ENCODE assay signal across 8 mouse cellular contexts in the genomic region with DNA sequence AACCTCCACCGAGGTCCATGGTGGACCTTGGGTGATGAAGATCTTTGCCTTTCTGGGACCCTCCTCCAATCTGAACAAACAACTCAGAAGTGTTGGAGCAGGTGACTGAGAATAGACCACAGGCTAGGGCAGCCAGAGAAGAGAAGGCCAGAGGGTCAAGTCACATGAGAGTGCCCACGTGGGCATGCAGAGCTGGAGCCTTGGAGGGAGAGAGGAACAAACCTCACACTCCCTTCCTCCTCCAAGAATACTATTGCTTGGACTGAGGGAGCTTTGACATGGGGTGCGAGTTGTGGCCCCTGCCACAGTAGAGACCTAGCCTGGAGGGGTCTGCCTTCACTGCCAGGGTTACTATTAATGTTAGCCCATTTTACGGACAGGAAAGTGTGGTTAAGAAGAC. TPM values are rescaled to one million over a fixed set of nuclear protein-coding genes. Genes with fewer than 3 reads are reported as not detected.
DNase-seq lines count a peak whose midpoint lies in the region; ATAC-seq and TF ChIP-seq lines count a peak whose summit lies in the region.

No protein-coding gene starts in this region.

- H3K9ac ChIP-seq in heart, embryonic 13.5 days, result no peak overlapping the region
- no peak overlapping the region for H3K9ac ChIP-seq in neural tube, embryonic 15.5 days (replicated peaks)
- H3K9ac ChIP-seq in heart, postnatal 0 days (replicated peaks; ENCODE audit: low read depth, low read length), result no peak overlapping the region
- no peak overlapping the region for H3K9ac ChIP-seq in stomach, postnatal 0 days (ENCODE audit: low read length)

- peak overlapping the region; percentile 77 for H3K27ac ChIP-seq in heart, embryonic 13.5 days (replicated peaks)
- no peak overlapping the region for H3K27ac ChIP-seq in neural tube, embryonic 15.5 days (replicated peaks)
- H3K27ac ChIP-seq in heart, postnatal 0 days (ENCODE audit: low read depth), result peak overlapping the region; percentile 32; the same call in 1 of the 2 replicates
- peak overlapping the region; percentile 71 for H3K27ac ChIP-seq in stomach, postnatal 0 days (replicated peaks)

- intact Hi-C loops in heart, postnatal 14 days (cut with DNase I), result no loop called here
- intact Hi-C loops in left cerebral cortex, postnatal 4 days (cut with DNase I), result no loop called here

- TF ChIP-seq EP300 in heart, postnatal 0 days (IDR thresholded peaks at IDR 0.05; ENCODE audit: low read depth), result no peak
- TF ChIP-seq EP300 in stomach, postnatal 0 days (optimal IDR thresholded peaks at IDR 0.05), result no peak

- peaks cover 19% of the 10 kb centered on the region for H3K4me1 ChIP-seq in heart, embryonic 13.5 days
- no peaks in the 10 kb centered on the region for H3K4me1 ChIP-seq in neural tube, embryonic 15.5 days
- H3K4me1 ChIP-seq in heart, postnatal 0 days (ENCODE audit: control insufficient read depth, insufficient read depth), result no peaks in the 10 kb centered on the region
- H3K4me1 ChIP-seq in stomach, postnatal 0 days (replicated peaks; ENCODE audit: control insufficient read depth, insufficient read depth), result peaks cover 3% of the 10 kb centered on the region; the same call in 1 of the 2 replicates

- no peak for TF ChIP-seq CTCF in heart, postnatal 0 days (IDR thresholded peaks at IDR 0.05; ENCODE audit: low read depth)
- no peak for TF ChIP-seq CTCF in stomach, postnatal 0 days (IDR thresholded peaks at IDR 0.05; ENCODE audit: low read depth)

- no peaks in the 10 kb centered on the region for H3K9me3 ChIP-seq in heart, embryonic 13.5 days
- no peaks in the 10 kb centered on the region for H3K9me3 ChIP-seq in neural tube, embryonic 15.5 days (replicated peaks)
- H3K9me3 ChIP-seq in heart, postnatal 0 days (replicated peaks; ENCODE audit: control insufficient read depth, low read length), result no peaks in the 10 kb centered on the region
- no peaks in the 10 kb centered on the region for H3K9me3 ChIP-seq in stomach, postnatal 0 days (ENCODE audit: control insufficient read depth, low read length)

- no peak overlapping the region for H3K4me3 ChIP-seq in heart, embryonic 13.5 days
- no peak overlapping the region for H3K4me3 ChIP-seq in neural tube, embryonic 15.5 days (replicated peaks)
- no peak overlapping the region for H3K4me3 ChIP-seq in heart, postnatal 0 days (ENCODE audit: low read depth, low read length)
- H3K4me3 ChIP-seq in stomach, postnatal 0 days (ENCODE audit: low read depth, low read length), result no peak overlapping the region

- H3K36me3 ChIP-seq in heart, embryonic 13.5 days, result no peaks in the 10 kb centered on the region
- no peaks in the 10 kb centered on the region for H3K36me3 ChIP-seq in neural tube, embryonic 15.5 days
- no peaks in the 10 kb centered on the region for H3K36me3 ChIP-seq in heart, postnatal 0 days (replicated peaks; ENCODE audit: control insufficient read depth, insufficient read depth, low read length)
- no peaks in the 10 kb centered on the region for H3K36me3 ChIP-seq in stomach, postnatal 0 days (ENCODE audit: control insufficient read depth, insufficient read depth, low read length)

- no peak for DNase-seq in heart, postnatal 14 days
- DNase-seq in neural tube, embryonic 10.5 days (ENCODE audit: extremely low spot score, low spot score), result peak; percentile 30
- DNase-seq in heart, postnatal 0 days (ENCODE audit: low spot score), result no peak
- DNase-seq in stomach, postnatal 0 days (ENCODE audit: low spot score), result no peak
- no peak for DNase-seq in left cerebral cortex, postnatal 4 days
- DNase-seq in frontal cortex, postnatal 36 days (ENCODE audit: low spot score in 2 of 2), result no peak

- ATAC-seq in heart, embryonic 13.5 days (ENCODE audit: extremely low read depth, insufficient number of reproducible peaks, low FRiP score, low TSS enrichment), result no peak
- ATAC-seq in neural tube, embryonic 15.5 days (ENCODE audit: low FRiP score), result no peak
- ATAC-seq in heart, postnatal 0 days (ENCODE audit: insufficient read depth, low read depth), result peak; percentile 45; the same call in 1 of the 2 replicates
- ATAC-seq in stomach, postnatal 0 days (ENCODE audit: low FRiP score, low TSS enrichment), result 0 out of 2 replicates have a peak, but pooled peaks have one; percentile 31

- 54% methylated on average over 4 of the region's 4 CpGs for whole genome bisulfite sequencing in heart, embryonic 13.5 days
- 75% methylated on average over 4 of the region's 4 CpGs for WGBS in neural tube, embryonic 15.5 days
- WGBS in heart, postnatal 0 days, result 47% methylated on average over 4 of the region's 4 CpGs
- 57% methylated on average over 4 of the region's 4 CpGs for WGBS in stomach, postnatal 0 days

- no peaks in the 10 kb centered on the region for H3K27me3 ChIP-seq in heart, embryonic 13.5 days (replicated peaks)
- H3K27me3 ChIP-seq in neural tube, embryonic 15.5 days (replicated peaks), result no peaks in the 10 kb centered on the region
- no peaks in the 10 kb centered on the region for H3K27me3 ChIP-seq in heart, postnatal 0 days (ENCODE audit: control insufficient read depth, insufficient read depth, low read length)
- no peaks in the 10 kb centered on the region for H3K27me3 ChIP-seq in stomach, postnatal 0 days (ENCODE audit: control insufficient read depth, insufficient read depth, low read length)

- H3K4me2 ChIP-seq in heart, embryonic 13.5 days, result no peak overlapping the region
- H3K4me2 ChIP-seq in neural tube, embryonic 15.5 days, result no peak overlapping the region
- no peak overlapping the region for H3K4me2 ChIP-seq in heart, postnatal 0 days (ENCODE audit: low read depth, low read length)
- no peak overlapping the region for H3K4me2 ChIP-seq in stomach, postnatal 0 days (replicated peaks; ENCODE audit: low read depth)

RNA-seq across cellular contexts. Expression of gene Gfpt2, which starts 30.0 kb away (rescaled TPM):
- 9.1 and 10.9 TPM in 2 replicates for polyA plus RNA-seq in heart, embryonic 13.5 days (2015; fragmentation: Nextera tagmentation; extraction: Ambion mirVana)
- total RNA-seq in heart, postnatal 14 days (2021), result 10 to 100 TPM; 15.8 to 17.5 TPM
- 5.3 and 6.3 TPM in 2 replicates for polyA plus RNA-seq in neural tube, embryonic 15.5 days (2015; fragmentation: Nextera tagmentation; extraction: Ambion mirVana)
- 6.1 and 10.8 TPM in 2 replicates for total RNA-seq in heart, postnatal 0 days (2014; rRNA removed; ENCODE audit: low replicate concordance)
- 8.5 TPM in 2 replicates for polyA plus RNA-seq in heart, postnatal 0 days (2015; fragmentation: Nextera tagmentation; extraction: Ambion mirVana)
- 2.3 and 2.8 TPM in 2 replicates for polyA plus RNA-seq in stomach, postnatal 0 days (2015; fragmentation: Nextera tagmentation; extraction: Ambion mirVana)
- total RNA-seq in left cerebral cortex, postnatal 4 days (2021), result 10 to 100 TPM; 13.0 to 13.7 TPM

RNA-seq across cellular contexts. Expression of gene Cnot6, which starts 51.5 kb away (rescaled TPM):
- 36.8 and 38.2 TPM in 2 replicates for polyA plus RNA-seq in heart, embryonic 13.5 days (2015; fragmentation: Nextera tagmentation; extraction: Ambion mirVana)
- total RNA-seq in heart, postnatal 14 days (2021), result 10 to 100 TPM; 33.1 to 39.6 TPM
- 31.2 and 34.6 TPM in 2 replicates for polyA plus RNA-seq in neural tube, embryonic 15.5 days (2015; fragmentation: Nextera tagmentation; extraction: Ambion mirVana)
- 21.4 and 36.6 TPM in 2 replicates for total RNA-seq in heart, postnatal 0 days (2014; rRNA removed; ENCODE audit: low replicate concordance)
- polyA plus RNA-seq in heart, postnatal 0 days (2015; fragmentation: Nextera tagmentation; extraction: Ambion mirVana), result 19.6 and 19.8 TPM in 2 replicates
- 29.1 and 29.6 TPM in 2 replicates for polyA plus RNA-seq in stomach, postnatal 0 days (2015; fragmentation: Nextera tagmentation; extraction: Ambion mirVana)
- total RNA-seq in left cerebral cortex, postnatal 4 days (2021), result 10 to 100 TPM; 86.2 to 89.2 TPM

Comparison
In these comparisons a context has a peak if more than half of its experiments do, and no peak if none do; other contexts are left out.
1. ATAC-seq: peak in heart, postnatal 0 days (single experiment) and stomach, postnatal 0 days (single experiment); none in heart, embryonic 13.5 days (single experiment) and neural tube, embryonic 15.5 days (single experiment).